Mouse (Mus musculus): ENCODE data around the gene Slc16a6.

The Slc16a6 gene

GRCm38 (mm10) chr11:109416709-109417420 lies 56.5 kb downstream of the Slc16a6 start:
- no peak for ATAC-seq (ENCODE audit: low TSS enrichment)

DNA sequence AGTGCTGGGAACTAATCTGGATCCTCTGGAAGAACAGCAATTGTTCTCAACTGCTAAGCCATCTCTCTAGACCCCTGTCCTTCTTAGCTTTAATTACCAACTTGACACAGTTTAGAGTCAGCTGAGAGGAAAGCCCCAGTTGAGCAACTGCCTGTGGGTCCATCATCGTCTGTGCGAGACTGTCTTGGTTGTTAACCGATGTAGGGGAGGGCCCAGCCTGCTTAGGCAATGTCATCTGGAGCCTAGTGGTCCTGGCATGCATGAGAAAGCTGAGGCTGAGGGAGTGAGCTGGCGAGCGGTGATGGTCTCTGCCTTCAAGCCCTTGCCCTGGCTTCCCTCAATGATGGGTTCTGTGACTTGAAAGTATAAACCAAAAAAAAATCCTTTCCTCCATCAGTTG lies 58.6 kb downstream of the Slc16a6 start:
- ATAC-seq (ENCODE audit: low TSS enrichment) = no peak

DNA sequence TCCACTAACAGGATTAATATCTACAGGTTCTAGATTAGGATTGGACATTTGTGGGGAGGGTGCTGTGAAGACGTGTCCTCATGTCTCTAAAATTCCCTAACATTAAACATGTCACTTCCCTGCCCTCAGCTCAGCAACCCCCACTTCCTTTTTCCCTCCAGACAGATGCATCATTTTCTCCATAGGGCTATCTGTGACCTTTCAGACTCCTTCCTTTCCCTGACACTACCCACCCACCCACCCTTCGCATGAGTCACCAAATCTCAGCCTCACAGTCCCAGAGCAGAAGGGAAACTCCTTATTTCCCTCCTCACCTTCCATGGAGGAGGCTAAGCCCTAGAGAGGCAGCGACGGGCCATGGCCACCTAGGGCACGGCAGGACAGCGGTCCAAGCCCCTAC lies 59.8 kb downstream of the Slc16a6 start, which contains the start of gene 9930022D16Rik:
9930022D16Rik (plus strand) TSS at position 301 of the 400 bp plus-strand sequence.
- ATAC-seq (ENCODE audit: low TSS enrichment) = no peak

DNA sequence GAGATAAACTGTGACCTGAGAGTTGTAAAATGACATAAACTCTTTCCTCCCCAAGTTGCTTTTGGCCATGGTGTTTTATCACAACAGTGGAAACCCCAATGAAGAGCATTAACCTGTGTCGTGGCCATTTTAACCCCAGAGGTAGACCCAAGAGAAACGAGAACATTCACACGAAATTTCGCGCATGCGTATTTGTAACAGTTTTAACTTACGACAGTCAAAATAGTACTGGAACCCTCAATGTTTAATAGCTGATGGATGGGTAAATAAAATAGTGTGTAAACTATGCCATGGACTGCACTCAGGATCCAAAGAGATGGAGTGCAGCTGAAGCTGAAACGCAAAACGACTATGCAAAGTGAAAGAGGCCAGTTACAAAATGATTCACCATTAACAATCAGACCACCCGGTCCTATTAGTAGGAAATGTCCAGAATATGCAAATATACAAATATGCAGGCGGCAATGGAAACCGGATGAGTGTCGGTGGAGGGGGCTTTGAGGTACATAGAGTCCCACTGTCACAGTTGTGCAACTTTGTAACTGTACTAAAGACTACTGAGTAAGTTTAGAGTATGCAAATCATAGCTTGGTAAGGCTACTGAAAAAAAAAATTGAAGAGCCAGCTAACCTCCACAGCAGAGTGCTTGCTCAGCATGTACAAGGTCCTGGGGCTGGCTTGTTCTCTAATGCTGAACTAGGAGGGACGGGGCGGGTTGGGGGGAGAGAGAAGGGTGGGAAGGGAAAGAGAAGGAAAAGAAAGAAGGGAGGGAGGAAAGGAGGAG lies 63.0 kb downstream of the Slc16a6 start:
- no peak for ATAC-seq (ENCODE audit: low TSS enrichment)

DNA sequence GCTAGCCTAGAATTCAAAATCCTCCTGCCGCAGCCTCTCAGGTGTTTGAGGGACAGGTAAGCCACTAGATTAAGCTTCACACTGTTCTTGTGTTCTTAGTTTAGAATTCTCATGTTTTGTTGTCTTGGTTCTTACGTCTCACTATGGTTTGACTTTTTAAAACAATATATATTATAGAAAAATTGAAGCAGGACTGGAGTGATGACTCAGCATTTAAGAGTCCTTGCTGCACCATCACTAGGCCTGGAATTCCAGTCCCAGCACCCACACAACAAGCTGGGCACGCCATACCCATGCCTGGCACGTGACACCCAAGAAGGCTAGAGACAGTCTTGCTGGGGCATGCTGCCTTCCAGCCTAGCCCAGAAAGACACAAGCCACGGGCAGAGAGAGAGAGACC lies 67.0 kb downstream of the Slc16a6 start:
- no peak for ATAC-seq (ENCODE audit: low TSS enrichment)

Measured in frontal cortex, adult (tissue).